Mouse (Mus musculus): Measurements from ENCODE around the gene Errfi1.

The Errfi1 gene

DNA sequence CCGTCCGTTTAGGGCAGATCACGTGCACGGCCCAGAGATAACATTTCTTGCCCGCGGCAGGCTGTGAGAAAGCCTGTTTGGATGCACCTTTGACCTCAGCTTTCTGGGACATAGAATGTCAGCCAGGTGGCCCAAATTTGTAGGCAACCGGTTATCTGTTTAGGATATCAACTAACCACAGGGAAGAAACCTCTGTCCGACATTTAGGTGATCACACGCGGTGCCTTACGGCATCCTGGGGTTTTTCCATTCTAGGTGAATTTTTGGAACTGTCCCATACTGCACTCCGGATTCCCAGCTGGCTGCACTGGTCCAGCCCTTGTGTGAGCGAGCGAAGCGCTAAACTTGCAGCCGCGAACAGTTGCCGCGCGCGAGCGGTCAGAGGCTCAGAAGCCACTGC, 25.9 kb downstream of the Errfi1 start:
- DNase-seq (ENCODE audit: low read depth, low spot score): no peak

- no peak for DNase-seq (ENCODE audit: low read depth, low spot score)
Measured at GRCm38 (mm10) chr4:150880364-150880763, 26.6 kb downstream of the Errfi1 start.

DNA sequence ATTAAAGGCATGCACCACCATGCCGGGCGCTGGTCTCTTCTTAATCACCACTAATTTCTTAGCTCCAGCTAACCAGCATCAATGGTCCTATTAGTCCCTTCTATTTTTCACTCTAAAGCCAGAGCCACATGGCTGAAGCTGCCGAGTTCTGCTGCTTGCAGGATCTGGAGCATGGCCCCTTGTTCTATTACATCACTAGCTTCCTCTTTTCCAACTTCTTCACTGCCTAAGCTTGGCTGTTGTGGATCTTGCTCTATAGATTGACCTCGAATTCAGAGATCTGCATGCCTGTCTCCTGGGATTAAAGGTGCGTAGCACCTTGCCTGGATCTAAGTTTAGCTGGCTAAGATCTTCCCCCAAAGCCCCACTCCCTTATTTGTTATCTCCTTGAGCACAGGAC, 28.9 kb downstream of the Errfi1 start:
- no peak for DNase-seq (ENCODE audit: low read depth, low spot score)

- DNase-seq (ENCODE audit: low read depth, low spot score): no peak
Measured at GRCm38 (mm10) chr4:150887903-150888302, 34.2 kb downstream of the Errfi1 start.

DNA sequence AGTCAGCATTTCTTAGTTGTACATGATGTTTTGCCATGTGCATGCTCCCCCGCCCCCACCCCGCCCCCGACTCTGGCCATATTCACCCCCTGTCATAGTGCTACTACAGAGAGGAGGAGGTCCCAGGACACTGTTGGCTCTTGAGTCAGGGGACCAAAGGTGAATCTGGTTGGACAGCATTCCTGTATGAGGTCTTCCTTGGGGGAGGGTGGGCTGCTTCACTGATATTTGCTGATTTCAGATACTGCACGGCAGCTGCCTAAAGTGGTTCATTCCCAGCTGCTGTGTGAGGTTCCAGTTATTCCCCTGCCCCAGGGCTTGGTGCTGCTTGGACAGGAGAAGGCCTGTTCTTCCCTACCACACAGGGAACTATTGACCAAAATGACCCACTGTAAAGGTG, 34.8 kb downstream of the Errfi1 start:
- no peak for DNase-seq (ENCODE audit: low read depth, low spot score)

- DNase-seq (ENCODE audit: low read depth, low spot score): no peak
Measured at GRCm38 (mm10) chr4:150889273-150889954, 35.7 kb downstream of the Errfi1 start.

DNA sequence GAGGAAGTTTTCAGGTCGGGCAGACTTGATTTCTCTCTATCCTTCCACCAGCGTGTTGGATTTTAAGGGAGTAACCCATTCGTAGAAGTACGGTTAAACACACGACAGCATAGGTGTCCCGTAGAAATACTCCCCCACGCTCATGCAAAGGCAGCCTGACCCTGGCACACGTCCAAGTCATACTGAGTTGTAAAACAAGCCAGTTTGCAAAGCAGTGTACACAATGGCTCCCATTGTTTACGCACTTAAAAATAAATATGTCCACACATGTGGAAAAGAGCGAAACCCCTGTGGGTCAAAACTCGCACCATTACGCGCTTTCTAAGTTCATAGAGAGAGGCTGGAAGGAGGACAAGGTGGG, 36.2 kb downstream of the Errfi1 start:
- no peak for DNase-seq (ENCODE audit: low read depth, low spot score)

DNA sequence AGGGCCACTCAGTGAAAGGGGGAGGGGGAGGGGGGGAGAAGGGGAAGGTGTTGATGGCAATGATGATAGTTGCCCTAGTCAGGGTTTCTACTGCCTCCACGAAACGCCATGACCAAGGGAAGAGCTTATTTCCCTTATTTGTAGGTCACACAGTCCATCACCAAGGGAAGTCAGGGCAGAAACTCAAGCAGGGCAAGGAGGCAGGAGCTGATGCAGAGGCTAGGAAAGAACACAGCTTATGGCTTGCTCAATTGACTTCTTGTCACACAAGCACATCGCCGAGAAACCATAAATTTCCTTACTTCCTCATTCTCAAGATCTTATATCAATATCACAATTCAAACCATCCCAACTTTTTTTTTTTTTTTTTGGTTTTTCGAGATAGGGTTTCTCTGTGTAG, 37.6 kb downstream of the Errfi1 start:
- DNase-seq (ENCODE audit: low read depth, low spot score): no peak

DNA sequence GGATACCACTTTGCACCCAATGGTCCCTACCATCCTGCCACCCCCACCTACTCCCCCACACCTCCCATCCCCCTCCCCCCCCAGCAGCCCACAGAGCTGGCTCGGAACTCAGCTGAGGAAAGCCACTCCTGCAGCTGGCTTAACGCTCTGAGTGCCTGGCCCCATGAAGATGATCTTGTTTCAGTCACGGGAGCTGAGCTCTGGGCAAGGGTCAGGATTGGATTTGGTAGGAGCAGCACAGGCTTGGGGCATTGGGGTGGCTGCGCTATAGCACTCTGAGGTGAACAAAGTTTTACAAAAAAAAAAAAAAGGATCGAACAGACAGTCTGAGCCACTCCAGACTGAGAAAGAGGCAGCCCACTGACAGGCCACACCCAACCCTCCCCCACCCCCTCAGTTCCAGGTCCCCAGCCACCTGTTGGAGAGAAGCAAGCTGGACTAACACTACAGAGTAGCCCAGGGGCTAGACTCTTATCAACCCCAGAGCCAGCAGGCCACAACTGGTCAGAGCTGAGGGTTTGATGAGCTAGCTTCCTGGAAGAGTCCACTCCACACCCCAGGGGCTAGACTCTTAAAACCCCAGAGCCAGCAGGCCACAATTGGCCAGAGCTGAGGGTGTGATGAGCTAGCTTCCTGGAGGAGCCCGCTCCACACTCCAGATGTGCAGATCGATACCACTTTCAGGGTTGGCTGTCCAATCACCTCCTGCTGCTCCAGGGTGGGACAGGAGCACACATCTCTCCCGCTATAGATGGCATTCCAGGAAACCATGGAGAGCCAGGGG, 41.2 kb downstream of the Errfi1 start:
- no peak for DNase-seq (ENCODE audit: low read depth, low spot score)

- DNase-seq (ENCODE audit: low read depth, low spot score): no peak
Measured at GRCm38 (mm10) chr4:150896896-150897624, 43.3 kb downstream of the Errfi1 start.

DNA sequence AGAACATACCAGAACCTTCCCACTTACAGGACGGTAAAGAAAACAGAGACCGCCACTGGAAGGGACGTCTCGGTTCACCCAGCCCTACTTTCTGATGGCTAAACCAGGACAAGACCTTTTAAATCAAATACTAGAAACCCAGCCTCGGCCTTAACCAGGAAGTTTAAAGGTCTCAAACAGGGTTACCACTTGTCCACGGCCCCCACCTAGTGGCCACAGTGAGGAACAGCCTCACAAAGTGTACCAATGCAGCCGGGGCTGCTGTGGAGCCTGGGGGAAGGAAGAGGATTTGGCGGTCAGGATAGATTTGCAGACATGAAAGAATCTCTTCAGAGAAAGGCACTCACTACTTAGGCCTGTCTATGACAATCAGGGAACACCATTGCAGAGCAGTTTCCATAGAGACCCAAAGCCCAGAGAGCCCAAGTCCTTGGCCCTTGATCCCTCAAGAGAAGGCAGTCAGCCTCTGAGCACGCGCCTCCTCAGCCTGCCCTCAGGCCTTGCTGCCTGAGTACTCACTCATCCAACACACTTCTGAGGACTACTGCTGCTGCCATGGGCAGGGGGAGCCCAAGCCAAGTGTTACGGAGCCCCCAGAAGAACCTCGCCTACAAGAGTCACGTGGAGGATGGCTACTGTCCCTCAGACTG, 45.1 kb downstream of the Errfi1 start:
- peak; percentile 81 for DNase-seq (ENCODE audit: low read depth, low spot score)

GRCm38 (mm10) chr4:150900486-150900885, 46.8 kb downstream of the Errfi1 start:
- DNase-seq (ENCODE audit: low read depth, low spot score): no peak

DNA sequence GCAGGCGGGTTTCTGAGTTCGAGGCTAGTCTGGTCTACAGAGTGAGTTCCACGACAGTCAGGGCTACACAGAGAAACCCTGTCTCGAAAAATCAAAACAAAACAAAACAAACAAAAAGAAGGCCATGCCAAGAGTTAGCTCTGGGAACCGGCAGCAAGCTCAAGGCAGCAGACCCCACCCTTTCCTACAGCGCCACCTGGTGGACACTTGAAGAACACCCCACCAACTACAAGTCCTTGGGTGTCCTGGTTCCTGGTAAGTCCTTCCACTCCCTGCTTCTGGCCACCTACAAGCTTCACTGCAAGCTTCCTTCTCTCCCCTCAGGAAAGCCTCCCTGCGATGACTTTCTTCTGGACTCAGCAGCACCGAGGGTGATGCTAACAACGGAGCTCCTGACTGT, 47.9 kb downstream of the Errfi1 start:
- peak; percentile 85 for DNase-seq (ENCODE audit: low read depth, low spot score)

GRCm38 (mm10) chr4:150902062-150902461, 48.3 kb downstream of the Errfi1 start:
- DNase-seq (ENCODE audit: low read depth, low spot score): no peak

- DNase-seq (ENCODE audit: low read depth, low spot score): no peak
Measured at GRCm38 (mm10) chr4:150903091-150903742, 49.5 kb downstream of the Errfi1 start.

GRCm38 (mm10) chr4:150907099-150907498, 53.4 kb downstream of the Errfi1 start:
- no peak for DNase-seq (ENCODE audit: low read depth, low spot score)

- DNase-seq (ENCODE audit: low read depth, low spot score): peak; percentile 52
Measured at GRCm38 (mm10) chr4:150908512-150908911, 54.8 kb downstream of the Errfi1 start.

GRCm38 (mm10) chr4:150909451-150910156, 55.9 kb downstream of the Errfi1 start:
- peak; percentile 98 for DNase-seq (ENCODE audit: low read depth, low spot score)

DNA sequence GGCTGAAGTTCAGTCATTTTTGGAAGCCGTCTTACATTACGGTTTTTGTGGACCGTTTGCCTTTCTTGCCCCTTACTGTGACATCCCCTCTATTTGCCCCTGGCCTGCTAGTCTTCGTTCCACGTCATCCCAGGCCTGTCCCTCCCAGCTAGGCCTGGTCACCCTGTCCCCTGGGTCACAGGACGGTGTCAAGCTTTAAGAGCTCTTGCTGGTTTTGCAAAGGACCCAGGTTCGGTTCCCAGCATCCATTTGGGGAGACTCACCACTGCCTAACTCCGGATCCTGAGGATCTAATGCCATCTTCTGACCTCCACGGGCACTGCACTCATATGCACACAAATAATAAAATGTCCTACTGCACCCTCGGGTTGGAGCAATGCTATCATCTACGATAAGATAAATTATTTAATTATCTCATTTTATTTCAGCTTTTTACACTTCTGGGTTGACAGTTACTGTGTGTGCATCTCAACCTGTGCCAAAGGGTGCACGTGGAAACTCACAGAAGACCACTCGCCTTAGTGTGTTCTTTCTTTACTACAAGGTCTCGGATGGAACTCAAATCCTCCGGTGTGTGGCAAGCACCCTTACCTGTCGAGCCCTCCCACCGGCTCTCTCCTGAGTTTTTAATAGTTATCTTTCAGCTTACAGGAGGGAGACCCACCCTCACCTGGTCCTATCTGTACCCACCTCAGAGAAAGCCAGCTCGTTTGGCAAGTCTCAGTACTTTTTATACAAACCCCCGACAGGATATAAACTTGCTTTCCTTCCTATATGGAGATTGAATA, 56.6 kb downstream of the Errfi1 start:
- DNase-seq (ENCODE audit: low read depth, low spot score): peak; percentile 23

DNA sequence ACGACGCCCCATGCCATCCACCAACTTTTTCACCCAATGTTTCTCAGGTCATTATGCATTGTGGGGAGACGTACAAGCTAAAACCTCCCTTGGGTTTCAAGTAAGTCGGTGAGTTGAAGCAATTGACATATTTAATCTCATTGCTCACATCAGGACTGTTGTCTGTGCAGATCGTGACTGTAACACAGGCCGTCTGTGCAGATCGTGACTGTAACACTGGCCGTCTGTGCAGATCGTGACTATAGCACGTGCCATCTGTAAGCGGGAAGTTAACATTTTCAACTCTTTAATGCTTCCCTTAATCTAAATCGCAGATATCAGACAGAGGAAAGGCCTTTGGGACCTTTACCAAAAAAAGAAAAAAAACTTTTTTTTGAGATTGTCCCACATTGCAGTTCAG, 60.0 kb downstream of the Errfi1 start:
- peak; percentile 34 for DNase-seq (ENCODE audit: low read depth, low spot score)

Measured in 3T3-L1 (cell line).